Mouse (Mus musculus) bone marrow, adult 2 months (tissue): ENCODE results near the gene Pcbd1.

Experiments
- CTCF ChIP-seq: fragments of 200-500 bp; IDR thresholded peaks from 2 replicates; pipeline ENCODE4 v1.5.1; 2011; ENCODE audit warnings: low read length, control low read depth; ENCODE audit not compliant: control insufficient read depth, insufficient read depth
- POLR2A ChIP-seq: fragments of 200-500 bp; IDR thresholded peaks from 2 replicates; pipeline ENCODE4 v1.6.1; 2011; ENCODE audit warnings: low read depth, mild to moderate bottlenecking, control low read depth, low read length, borderline replicate concordance; ENCODE audit not compliant: control insufficient read depth

DNA sequence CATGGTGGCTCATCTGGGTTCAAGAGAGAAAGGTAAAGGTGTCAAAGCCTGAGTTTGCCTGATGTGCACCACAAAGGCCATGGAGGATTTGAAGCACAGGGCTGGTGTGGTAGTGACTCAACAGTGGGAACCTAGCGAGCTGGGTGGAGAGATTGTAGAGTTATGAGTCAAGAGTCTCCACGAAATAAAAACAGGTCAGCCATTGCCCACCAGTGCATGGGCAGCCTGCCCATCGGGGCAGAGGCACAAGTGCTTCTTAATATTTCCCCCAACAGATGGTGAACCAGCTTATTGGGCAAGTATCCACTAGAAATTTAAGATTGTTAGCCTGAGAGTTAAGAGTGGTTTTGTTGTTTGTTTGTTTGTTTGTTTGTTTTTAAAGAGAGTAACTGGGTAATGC is 41.8 kb downstream of the Pcbd1 start:
- no peak for TF ChIP-seq CTCF
- TF ChIP-seq POLR2A, result no peak
